Mouse (Mus musculus) spleen, adult 2 months (tissue): ENCODE results near the gene Tmem211.

Experiments used
- CTCF ChIP-seq: fragments of 200-500 bp; IDR thresholded peaks from 2 replicates; pipeline ENCODE4 v1.5.1; 2011; ENCODE audit warnings: mild to moderate bottlenecking, inconsistent platforms; ENCODE audit not compliant: insufficient read depth, insufficient read length, insufficient replicate concordance; ENCODE audit errors: extremely low read depth
- POLR2A ChIP-seq: fragments of 200-500 bp; IDR thresholded peaks from 2 replicates; pipeline ENCODE4 v1.6.1; 2011; ENCODE audit warnings: low read depth, low read length, inconsistent platforms

- TF ChIP-seq POLR2A (no peak), CTCF (no peak)
Observed at GRCm38 (mm10) chr5:113270043-113270442, 43.3 kb downstream of the Tmem211 start.
